Mouse (Mus musculus) adrenal gland, adult 2 months (tissue): ENCODE data around the gene Jkamp. TPM values are rescaled to one million over a fixed set of nuclear protein-coding genes. Genes with fewer than 3 reads are reported as not detected.
"Not testable (repeated sequence)": the region's sequence is repeated elsewhere in the genome, so short reads cannot be mapped to it uniquely, and the experiment has no call there.

Experiments
- DNase-seq: peaks from one replicate; pipeline ENCODE4 v3.0.0; 2021
- long read RNA-seq: library from polyadenylated mRNA; stranded (forward); transcript quantifications from one replicate; pipeline ENCODE4 v2.0.0, GENCODE M21; 2021
- polyA plus RNA-seq: library from polyadenylated mRNA; depleted of rRNA; stranded (reverse); fragments of >200 nt; gene quantifications from 2 replicates; pipeline ENCODE4 v1.2.3, GENCODE M21; 2012; rRNA removed
- total RNA-seq, 2 experiments: library from RNA; stranded (reverse); gene quantifications; 2 replicates each; pipeline ENCODE4 v1.2.3; 2021

Gene Jkamp
- total RNA-seq: 10 to 100 TPM; 48.0 to 49.0 TPM
- polyA plus RNA-seq: 92.1 and 92.2 TPM in 2 replicates
- long read RNA-seq, transcript Jkamp-202 (7 exons, 1,874 nt): minor isoform, 19 of 65 reads
- long read RNA-seq, transcript Jkamp-201 (7 exons, 1,292 nt): major isoform, 41 of 65 reads
- long read RNA-seq, partial matches to known transcripts: 1 of 65 reads
- long read RNA-seq, other reads (novel, unspliced or antisense): 4 of 65 reads

GRCm38 (mm10) chr12:72085329-72086165, at the start of gene Jkamp, which contains the start of gene L3hypdh:
Gene Jkamp, plus strand, starts transcription at chr12:72085589.
Gene L3hypdh, minus strand, starts transcription at chr12:72085439.
- DNase-seq: peak; percentile 100

GRCm38 (mm10) chr12:72036097-72036661, 49.2 kb upstream of the Jkamp start:
- DNase-seq: no peak

- DNase-seq: no peak
Measured at GRCm38 (mm10) chr12:72037049-72037448, 48.3 kb upstream of the Jkamp start.

- no peak for DNase-seq
Measured at GRCm38 (mm10) chr12:72038866-72039265, 46.5 kb upstream of the Jkamp start.

GRCm38 (mm10) chr12:72039501-72039900, 45.9 kb upstream of the Jkamp start:
- DNase-seq: no peak

- no peak for DNase-seq
Measured at GRCm38 (mm10) chr12:72041238-72041637, 44.2 kb upstream of the Jkamp start.

GRCm38 (mm10) chr12:72047513-72047912, 37.9 kb upstream of the Jkamp start:
- DNase-seq: no peak

- not testable (repeated sequence) for DNase-seq
Measured at GRCm38 (mm10) chr12:72050156-72050555, 35.2 kb upstream of the Jkamp start.

- DNase-seq: no peak
Measured at GRCm38 (mm10) chr12:72050821-72051220, 34.6 kb upstream of the Jkamp start.

GRCm38 (mm10) chr12:72052571-72052970, 32.8 kb upstream of the Jkamp start:
- DNase-seq: no peak

- DNase-seq: no peak
Measured at GRCm38 (mm10) chr12:72053303-72053702, 32.1 kb upstream of the Jkamp start.

GRCm38 (mm10) chr12:72053851-72054250, 31.5 kb upstream of the Jkamp start:
- DNase-seq: no peak

GRCm38 (mm10) chr12:72057780-72058179, 27.6 kb upstream of the Jkamp start:
- DNase-seq: no peak

- DNase-seq: no peak
Measured at GRCm38 (mm10) chr12:72069626-72070326, 15.6 kb upstream of the Jkamp start.

GRCm38 (mm10) chr12:72070327-72071269, 14.8 kb upstream of the Jkamp start, which contains the start of gene Gpr135:
Gene Gpr135, minus strand, starts transcription at chr12:72071125.
- DNase-seq: peak; percentile 92

GRCm38 (mm10) chr12:72078248-72078647, 7.1 kb upstream of the Jkamp start:
- DNase-seq: peak; percentile 36

- no peak for DNase-seq
Measured at GRCm38 (mm10) chr12:72081961-72082360, 3.4 kb upstream of the Jkamp start.

- DNase-seq: peak; percentile 63
Measured at GRCm38 (mm10) chr12:72082370-72082769, 3.0 kb upstream of the Jkamp start.

- no peak for DNase-seq
Measured at GRCm38 (mm10) chr12:72083265-72083664, 2.1 kb upstream of the Jkamp start.

- DNase-seq: peak; percentile 81
Measured at GRCm38 (mm10) chr12:72084261-72085023, 947 bp upstream of the Jkamp start.

- no peak for DNase-seq
Measured at GRCm38 (mm10) chr12:72085024-72085328, 413 bp upstream of the Jkamp start.
